Mouse (Mus musculus) liver, postnatal 0 days (tissue): ENCODE data around the gene Tmbim6.

Source experiments
- CTCF ChIP-seq: sonication (generic); IDR thresholded peaks from 2 replicates; pipeline ENCODE4 v1.5.1; 2016; ENCODE audit warnings: antibody characterized with exemption, low read depth
- EP300 ChIP-seq: IDR thresholded peaks from 2 replicates; pipeline ENCODE4 v1.6.1; 2016; ENCODE audit warnings: antibody characterized with exemption, low read depth, mild to moderate bottlenecking

DNA sequence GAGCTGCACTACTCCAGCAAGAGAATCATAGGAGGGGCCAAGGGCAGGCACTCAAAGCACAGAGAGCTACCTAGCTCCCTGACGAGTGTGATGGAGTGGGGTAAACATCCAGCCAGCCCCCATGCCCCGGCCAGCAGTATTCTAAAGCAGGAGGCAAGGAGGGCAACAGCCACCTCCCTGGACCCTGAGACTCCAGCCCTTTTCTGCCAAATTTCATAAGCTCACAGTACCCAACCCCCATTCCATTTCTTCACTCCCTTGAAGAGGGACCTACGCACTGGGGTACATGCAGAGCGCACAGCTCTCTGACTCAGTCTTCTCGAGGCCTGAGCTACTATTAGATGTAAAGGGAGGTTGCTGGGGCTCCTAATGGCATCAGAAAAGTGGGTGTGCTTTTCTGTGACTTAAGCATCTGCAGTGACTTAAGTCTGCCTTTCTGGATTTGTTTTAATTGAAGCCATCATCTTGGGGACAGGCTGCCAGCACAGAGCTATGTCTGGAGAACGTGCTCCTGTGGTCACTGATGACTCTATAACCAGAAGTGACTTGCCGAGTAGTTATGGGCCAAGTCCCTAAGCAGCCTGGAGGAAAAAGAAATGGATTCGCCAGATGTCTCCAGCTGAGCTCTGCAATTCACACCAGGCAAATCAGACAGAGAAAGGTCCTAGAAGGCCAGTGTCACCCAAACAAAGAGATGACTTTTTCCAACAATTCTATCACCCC, 48.4 kb upstream of the Tmbim6 start:
- TF ChIP-seq EP300: no peak
- TF ChIP-seq CTCF: no peak
